8 mouse cellular contexts compared by ENCODE assay signal in the genomic region with DNA sequence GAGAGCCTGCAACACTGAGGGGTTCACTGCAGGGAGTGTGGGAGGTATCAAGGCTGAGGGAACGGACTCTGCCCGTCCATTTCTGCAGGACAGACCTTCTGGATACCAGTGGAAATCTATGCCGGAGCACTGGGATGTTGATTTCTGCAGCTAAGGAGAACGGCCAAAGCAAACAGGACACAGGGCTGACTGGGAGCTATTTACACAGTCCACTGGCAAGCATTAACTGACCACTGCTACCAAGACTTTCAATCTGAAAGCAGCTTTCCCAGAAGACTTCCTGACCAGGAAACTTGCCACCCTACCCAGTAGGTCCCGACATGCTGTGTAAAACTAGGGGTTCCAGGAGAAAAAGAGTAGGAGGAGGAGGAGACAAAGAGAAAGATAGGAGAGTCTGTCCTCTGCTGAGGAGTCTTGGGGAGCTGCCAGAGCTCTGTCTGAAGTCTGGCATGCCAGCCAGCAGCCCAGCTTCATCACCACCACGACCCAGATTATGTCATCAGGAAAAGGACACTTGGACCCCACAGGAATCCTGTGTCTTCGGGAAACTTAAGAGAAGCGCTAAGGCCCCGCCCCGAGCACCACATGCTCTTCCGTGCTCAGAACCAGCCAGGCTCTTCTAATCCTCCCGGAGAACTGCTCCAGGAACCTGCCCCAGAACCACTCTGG. TPM values are rescaled to one million over a fixed set of nuclear protein-coding genes. Genes with fewer than 3 reads are reported as not detected.
DNase-seq lines count a peak whose midpoint lies in the region; ATAC-seq and TF ChIP-seq lines count a peak whose summit lies in the region.

No protein-coding gene starts in this region.

- DNase-seq in heart, adult 18-20 months, result peak; percentile 45 to 47
- DNase-seq in heart, adult 8-10 months (ENCODE audit: low spot score), result no peak
- no peak for DNase-seq in neural tube, embryonic 10.5 days (ENCODE audit: extremely low spot score, low spot score)
- DNase-seq in hindbrain, postnatal 0 days (ENCODE audit: low spot score), result peak; percentile 67
- peak; percentile 74 for DNase-seq in testis, postnatal 10 days (ENCODE audit: low spot score)
- no peak for DNase-seq in spleen, adult 12 weeks (ENCODE audit: low spot score)
- no peak for DNase-seq in spleen, adult 18-20 months

- 62% methylated on average over 12 of the region's 12 CpGs for WGBS in neural tube, embryonic 15.5 days
- 35% methylated on average over 12 of the region's 12 CpGs for WGBS in hindbrain, postnatal 0 days

- H3K9me3 ChIP-seq in neural tube, embryonic 15.5 days (replicated peaks), result no peaks in the 10 kb centered on the region
- no peaks in the 10 kb centered on the region for H3K9me3 ChIP-seq in hindbrain, postnatal 0 days (ENCODE audit: low read length)

- no peak overlapping the region for H3K4me3 ChIP-seq in neural tube, embryonic 15.5 days (replicated peaks)
- H3K4me3 ChIP-seq in hindbrain, postnatal 0 days (ENCODE audit: low read length), result no peak overlapping the region

- no peaks in the 10 kb centered on the region for H3K27me3 ChIP-seq in neural tube, embryonic 15.5 days (replicated peaks)
- no peaks in the 10 kb centered on the region for H3K27me3 ChIP-seq in hindbrain, postnatal 0 days (ENCODE audit: insufficient read depth, low read length)

- H3K36me3 ChIP-seq in neural tube, embryonic 15.5 days, result no peaks in the 10 kb centered on the region
- no peaks in the 10 kb centered on the region for H3K36me3 ChIP-seq in hindbrain, postnatal 0 days (ENCODE audit: insufficient read depth, low read length)

- peaks cover 6% of the 10 kb centered on the region for H3K4me1 ChIP-seq in neural tube, embryonic 15.5 days
- H3K4me1 ChIP-seq in hindbrain, postnatal 0 days (ENCODE audit: insufficient read depth, low read length), result 0 out of 2 replicates have a peak, but pooled peaks cover 4% of the 10 kb centered on the region

- no peak overlapping the region for H3K9ac ChIP-seq in neural tube, embryonic 15.5 days (replicated peaks)
- H3K9ac ChIP-seq in hindbrain, postnatal 0 days (replicated peaks; ENCODE audit: low read length), result no peak overlapping the region

- no peak overlapping the region for H3K4me2 ChIP-seq in neural tube, embryonic 15.5 days
- H3K4me2 ChIP-seq in hindbrain, postnatal 0 days (ENCODE audit: low read depth, low read length), result peak overlapping the region; percentile 8; the same call in 1 of the 2 replicates

- no peak for ATAC-seq in neural tube, embryonic 15.5 days (ENCODE audit: low FRiP score)
- ATAC-seq in hindbrain, postnatal 0 days, result peak; percentile 55

- TF ChIP-seq CTCF in hindbrain, postnatal 0 days (IDR thresholded peaks at IDR 0.05; ENCODE audit: low read depth), result no peak

- H3K27ac ChIP-seq in neural tube, embryonic 15.5 days (replicated peaks), result peak overlapping the region; percentile 64
- peak overlapping the region; percentile 66 for H3K27ac ChIP-seq in hindbrain, postnatal 0 days

RNA-seq across cellular contexts. Expression of a gene that starts 2.2 kb away (rescaled TPM):
- under 1 TPM; 0.33 to 0.60 TPM for total RNA-seq in heart, adult 18-20 months (2021)
- total RNA-seq in heart, adult 8-10 months (2022), result under 1 TPM; 0.44 to 0.71 (median 0.65) TPM
- polyA plus RNA-seq in neural tube, embryonic 15.5 days (2015; fragmentation: Nextera tagmentation; extraction: Ambion mirVana), result 1.4 and 1.7 TPM in 2 replicates
- 42.6 and 66.3 TPM in 2 replicates for total RNA-seq in hindbrain, postnatal 0 days (2014; rRNA removed)
- polyA plus RNA-seq in hindbrain, postnatal 0 days (2015; fragmentation: Nextera tagmentation; extraction: Ambion mirVana), result 24.9 and 32.1 TPM in 2 replicates

RNA-seq across cellular contexts. Expression of a gene that starts 23.1 kb away (rescaled TPM):
- 10 to 100 TPM; 21.8 to 22.0 TPM for total RNA-seq in heart, adult 18-20 months (2021)
- total RNA-seq in heart, adult 8-10 months (2022), result 10 to 100 TPM; 19.0 to 21.4 (median 20.7) TPM
- 314 and 353 TPM in 2 replicates for polyA plus RNA-seq in neural tube, embryonic 15.5 days (2015; fragmentation: Nextera tagmentation; extraction: Ambion mirVana)
- 251 and 277 TPM in 2 replicates for total RNA-seq in hindbrain, postnatal 0 days (2014; rRNA removed)
- polyA plus RNA-seq in hindbrain, postnatal 0 days (2015; fragmentation: Nextera tagmentation; extraction: Ambion mirVana), result 329 and 369 TPM in 2 replicates

RNA-seq across cellular contexts. Expression of a gene that starts 37.2 kb away (rescaled TPM):
- total RNA-seq in heart, adult 18-20 months (2021), result 1 to 10 TPM in 1 of 2 experiments, under 1 TPM in 1; 0.72 to 1.4 TPM
- total RNA-seq in heart, adult 8-10 months (2022), result 1 to 10 TPM in 1 of 4 experiments, under 1 TPM in 3; 0.34 to 1.5 (median 0.49) TPM
- polyA plus RNA-seq in neural tube, embryonic 15.5 days (2015; fragmentation: Nextera tagmentation; extraction: Ambion mirVana), result 0.36 and 15.5 TPM in 2 replicates
- 0.10 and 0.54 TPM in 2 replicates for total RNA-seq in hindbrain, postnatal 0 days (2014; rRNA removed)
- polyA plus RNA-seq in hindbrain, postnatal 0 days (2015; fragmentation: Nextera tagmentation; extraction: Ambion mirVana), result 0.10 and 0.11 TPM in 2 replicates

Comparison
In these comparisons a context has a peak if more than half of its experiments do, and no peak if none do; other contexts are left out.
1. DNase-seq: peak in heart, adult 18-20 months (2 of 2), hindbrain, postnatal 0 days (single experiment) and testis, postnatal 10 days (single experiment); none in heart, adult 8-10 months (single experiment), neural tube, embryonic 10.5 days (single experiment), spleen, adult 12 weeks (single experiment) and spleen, adult 18-20 months (0 of 2).
2. RNA of a gene that starts 2.2 kb away (total RNA-seq): 42.6 to 66.3 TPM in hindbrain, postnatal 0 days; 0.44 to 0.71 TPM in heart, adult 8-10 months and 0.33 to 0.60 TPM in heart, adult 18-20 months; every median in the first group is over 10 times any median in the second.
3. RNA of a gene that starts 23.1 kb away (total RNA-seq): 251 to 277 TPM in hindbrain, postnatal 0 days; 21.8 to 22.0 TPM in heart, adult 18-20 months and 19.0 to 21.4 TPM in heart, adult 8-10 months; every median in the first group is over 10 times any median in the second.